Mouse (Mus musculus) right cerebral cortex, postnatal 10 days (tissue): Measurements from ENCODE around the gene Myo1c.

Experiments
- DNase-seq, 2 experiments: peaks; one replicate each; pipeline ENCODE4 v3.0.0; 2021; ENCODE audit warnings: low spot score in 2 of 2

Gene Myo1c

GRCm38 (mm10) chr11:75649155-75649561 lies 1.1 kb upstream of the Myo1c start:
- peak in 1 of 2 experiments; percentile 21 for DNase-seq

DNA sequence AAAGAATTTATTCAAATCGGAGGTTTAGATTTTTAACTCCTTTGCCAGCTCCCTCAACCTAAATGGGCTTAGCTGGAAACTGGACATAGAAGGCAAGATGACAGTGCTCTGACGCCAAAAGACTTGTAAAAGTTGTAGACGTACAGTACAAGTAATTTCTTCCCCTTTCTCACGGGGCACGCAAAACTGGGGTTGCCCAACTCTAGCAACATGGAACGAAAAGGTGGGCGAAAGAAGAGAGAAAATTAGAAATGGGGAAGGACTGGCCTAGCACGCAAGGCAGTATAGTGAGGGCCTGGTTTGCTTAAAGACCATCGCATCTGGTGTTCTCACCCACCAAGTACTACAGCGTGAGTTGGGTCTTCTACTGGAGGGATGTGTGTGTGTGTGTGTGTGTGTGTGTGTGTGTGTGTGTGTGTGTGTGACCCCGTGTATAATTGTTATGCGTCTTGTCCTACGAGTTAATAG lies 688 bp downstream of the Myo1c start:
- no peak for DNase-seq

DNA sequence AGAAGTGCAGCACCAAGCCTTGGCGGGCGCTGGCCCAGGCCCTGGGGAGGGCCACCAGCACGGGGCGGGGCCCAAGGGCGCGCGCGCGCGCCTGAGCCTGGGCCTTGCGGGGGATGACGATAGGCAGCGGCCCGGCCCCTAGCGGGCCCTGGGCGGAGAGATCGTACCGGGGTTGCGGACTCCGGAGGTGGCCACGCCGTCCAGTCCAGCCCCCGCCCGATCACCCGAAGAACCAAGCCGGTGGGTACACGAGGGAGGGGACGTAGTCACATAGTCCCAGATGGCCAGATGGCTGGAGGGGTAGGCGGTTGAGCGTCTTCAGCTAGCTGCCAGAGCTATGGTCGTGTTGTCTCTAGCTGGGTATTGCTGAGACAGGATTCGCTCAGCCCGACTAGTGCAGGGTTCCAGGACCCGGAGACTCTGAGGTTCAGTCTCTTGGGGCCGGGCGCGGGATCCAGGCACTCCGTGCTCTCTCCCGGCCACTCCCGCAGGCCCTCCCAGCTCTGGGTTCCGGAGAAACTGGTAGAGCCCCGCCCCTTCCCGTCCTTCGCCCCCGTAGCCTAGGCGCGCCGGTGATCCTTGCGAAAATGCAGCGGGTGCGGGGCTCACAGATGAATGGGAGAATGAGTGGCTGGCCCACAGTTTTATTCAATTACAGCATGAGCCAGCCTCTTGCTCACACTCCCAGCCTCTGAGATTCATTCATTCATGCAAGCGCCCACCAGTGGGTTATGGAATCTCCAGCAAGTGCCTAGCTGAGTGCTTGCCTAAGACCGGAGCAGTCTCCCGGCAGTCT lies 1.3 kb downstream of the Myo1c start:
- peak; percentile 83 to 86 for DNase-seq

- peak in 1 of 2 experiments; percentile 42 for DNase-seq
Observed at GRCm38 (mm10) chr11:75652222-75652941, 2.1 kb downstream of the Myo1c start.

DNA sequence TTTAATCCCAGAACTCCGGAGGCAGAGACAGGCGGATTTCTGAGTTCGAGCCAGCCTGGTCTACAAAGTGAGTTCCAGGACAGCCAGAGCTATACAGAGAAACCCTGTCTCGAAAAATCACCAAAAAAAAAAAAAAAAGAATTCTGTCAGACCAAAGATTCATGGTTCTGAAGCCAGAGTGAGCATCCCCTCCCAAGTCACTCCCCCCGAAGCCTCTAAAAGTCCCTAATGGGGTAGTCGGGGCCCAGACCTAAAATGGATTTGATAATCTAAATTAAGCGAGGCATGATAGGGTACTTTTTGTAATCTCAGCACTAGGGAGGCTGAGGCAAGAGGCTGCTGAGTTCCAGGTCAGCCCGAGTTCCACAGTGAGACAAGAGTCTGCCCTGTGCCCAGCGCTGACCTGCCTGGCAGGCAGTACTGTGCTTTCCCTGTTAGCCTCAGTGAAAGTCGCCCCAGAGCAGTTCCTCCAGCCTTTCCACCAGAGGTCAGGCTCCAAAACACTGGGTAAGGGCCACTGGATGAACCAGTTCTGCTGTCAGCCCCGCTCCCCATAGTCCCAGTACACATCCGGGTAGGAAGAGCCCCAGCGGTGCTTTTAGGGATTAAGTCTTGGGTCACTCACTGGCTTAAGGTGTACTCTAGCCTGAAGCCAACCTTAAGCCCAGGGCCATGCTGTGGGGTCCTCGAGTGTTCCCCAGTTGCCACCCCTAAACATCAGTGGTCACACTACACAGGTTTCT lies 2.8 kb downstream of the Myo1c start:
- DNase-seq, result no peak

DNA sequence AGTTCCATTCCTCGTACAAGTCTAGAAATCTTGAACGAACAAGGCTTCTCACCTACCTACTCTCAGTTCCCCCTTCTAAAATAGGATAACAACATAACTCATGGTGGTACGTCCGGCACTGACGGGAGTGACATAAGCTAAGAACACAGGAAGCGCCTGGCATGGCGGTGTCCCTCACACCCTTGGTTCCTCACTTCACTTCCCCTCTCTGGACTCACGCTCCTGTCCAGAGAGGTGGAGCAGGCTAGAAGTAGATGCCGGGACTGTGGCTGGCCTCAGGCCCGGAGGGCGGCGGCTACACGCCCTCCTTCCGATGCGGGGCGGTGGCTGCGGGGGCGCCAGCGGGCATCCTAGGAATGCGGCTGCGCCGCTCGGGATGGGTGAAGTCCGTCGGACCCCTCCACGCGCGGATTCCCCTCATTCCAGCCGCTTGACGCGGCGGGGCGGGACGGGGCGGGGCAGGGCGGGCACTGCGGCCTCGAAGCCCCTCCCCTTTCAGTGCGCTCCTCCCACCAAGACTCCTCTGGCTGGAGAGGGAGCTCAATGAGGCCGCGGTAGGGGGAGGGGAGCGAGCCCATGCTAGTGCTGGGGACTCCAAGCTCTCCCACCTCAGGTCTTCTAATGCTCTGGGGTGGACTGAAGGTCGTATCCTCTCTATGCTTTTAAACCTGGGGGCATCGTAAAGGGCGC lies 3.6 kb downstream of the Myo1c start:
- DNase-seq, result peak; percentile 72 to 73

DNA sequence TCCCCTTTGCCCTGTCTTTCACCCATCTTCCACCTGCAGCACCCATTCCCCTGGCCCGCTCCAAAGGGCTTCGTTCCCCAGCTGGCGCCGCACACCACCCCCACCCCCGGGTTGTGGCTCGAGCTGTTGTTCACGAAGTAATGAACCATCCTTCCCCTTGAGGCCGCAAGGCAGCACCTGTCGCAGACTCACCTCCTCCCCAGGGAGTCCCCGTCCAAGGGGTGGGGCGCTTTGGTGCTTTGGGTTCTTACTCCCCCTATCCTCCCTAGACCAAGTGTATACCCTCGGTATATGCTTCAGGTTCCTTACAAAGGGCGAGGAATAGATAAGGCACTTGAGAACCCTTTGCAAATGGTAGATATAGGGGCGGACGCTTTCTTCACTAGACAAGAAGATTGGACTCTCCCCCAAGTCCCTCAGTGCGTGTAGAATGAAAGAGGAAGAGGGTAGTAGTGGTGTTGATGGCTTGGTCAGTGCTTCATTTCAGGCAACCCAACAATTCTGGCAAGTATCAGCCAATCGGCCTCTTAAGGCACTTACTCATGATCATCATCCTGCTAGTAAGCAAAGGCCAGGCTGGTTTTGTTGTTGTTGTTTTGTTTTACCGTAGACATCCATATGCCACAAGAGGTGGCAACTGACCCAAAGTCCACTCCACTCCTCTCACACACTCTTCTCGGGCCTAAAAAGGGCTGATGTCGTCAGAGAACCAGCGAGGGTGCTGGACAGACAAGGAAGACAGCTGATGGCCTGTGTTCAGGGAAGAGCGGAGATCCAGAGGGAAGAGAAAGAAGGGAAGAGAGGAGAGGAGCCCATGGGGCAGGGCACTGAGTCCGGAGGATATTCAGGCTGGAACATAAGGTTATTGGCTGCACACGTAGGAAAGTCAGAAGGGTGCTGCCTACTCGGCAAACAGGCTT lies 4.4 kb downstream of the Myo1c start:
- no peak for DNase-seq

- peak; percentile 73 to 79 for DNase-seq
Observed at GRCm38 (mm10) chr11:75655621-75656545, 5.6 kb downstream of the Myo1c start.

GRCm38 (mm10) chr11:75656621-75657590 lies 6.6 kb downstream of the Myo1c start:
- DNase-seq, result peak in 1 of 2 experiments; percentile 25

GRCm38 (mm10) chr11:75657841-75658240 lies 7.5 kb downstream of the Myo1c start:
- DNase-seq, result no peak

DNA sequence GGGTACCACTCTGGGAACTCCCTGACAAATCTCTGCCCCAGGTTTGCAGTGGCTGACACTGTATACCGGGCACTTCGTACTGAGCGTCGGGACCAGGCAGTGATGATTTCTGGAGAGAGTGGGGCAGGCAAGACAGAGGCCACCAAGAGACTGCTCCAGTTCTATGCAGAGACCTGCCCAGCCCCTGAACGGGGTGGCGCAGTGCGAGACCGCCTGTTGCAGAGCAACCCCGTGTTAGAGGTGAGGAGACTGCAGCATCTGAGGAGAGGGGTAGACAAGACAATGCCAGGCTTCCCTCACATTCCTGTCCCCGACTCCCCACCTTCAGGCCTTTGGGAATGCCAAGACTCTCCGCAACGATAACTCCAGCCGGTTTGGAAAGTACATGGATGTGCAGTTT lies 8.0 kb downstream of the Myo1c start:
- no peak for DNase-seq

DNA sequence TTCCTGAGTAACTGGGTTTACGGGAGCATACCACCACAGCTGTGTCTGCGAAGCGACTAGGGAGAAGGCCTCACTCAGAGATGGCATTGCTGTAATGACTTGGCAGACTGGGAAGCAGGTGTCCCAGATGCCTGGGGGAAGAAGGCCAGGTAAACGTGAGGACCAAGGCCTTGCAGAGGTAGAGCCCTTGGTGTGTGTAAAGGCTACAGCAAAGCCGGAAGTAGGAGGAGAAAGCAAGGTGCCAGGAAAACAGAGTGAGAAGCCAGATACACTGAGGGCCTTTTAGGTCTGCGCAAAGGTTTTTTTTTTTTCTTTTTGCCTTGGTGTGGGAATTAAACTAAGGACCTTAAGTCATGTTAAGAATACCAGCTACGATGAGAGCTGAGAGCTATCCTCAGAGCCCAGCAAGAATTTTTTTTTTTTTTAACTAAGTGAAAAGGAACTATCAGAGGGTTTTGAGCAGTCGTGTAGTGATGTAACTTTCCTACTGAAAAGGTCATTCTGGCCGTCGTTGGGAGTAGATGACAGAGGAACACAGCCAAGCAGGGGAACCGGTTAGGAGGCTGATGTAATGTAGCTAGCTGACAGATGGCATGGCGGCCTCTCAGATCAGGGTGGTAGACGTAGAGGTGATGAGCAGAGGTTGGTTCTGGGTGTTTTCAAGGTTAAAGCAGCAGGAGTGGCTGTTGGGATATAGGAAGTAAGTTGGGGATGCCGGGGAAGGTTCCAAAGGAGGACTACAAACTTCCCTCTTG lies 8.9 kb downstream of the Myo1c start:
- no peak for DNase-seq

GRCm38 (mm10) chr11:75660081-75660590 lies 9.8 kb downstream of the Myo1c start:
- DNase-seq, result peak in 1 of 2 experiments; percentile 22

DNA sequence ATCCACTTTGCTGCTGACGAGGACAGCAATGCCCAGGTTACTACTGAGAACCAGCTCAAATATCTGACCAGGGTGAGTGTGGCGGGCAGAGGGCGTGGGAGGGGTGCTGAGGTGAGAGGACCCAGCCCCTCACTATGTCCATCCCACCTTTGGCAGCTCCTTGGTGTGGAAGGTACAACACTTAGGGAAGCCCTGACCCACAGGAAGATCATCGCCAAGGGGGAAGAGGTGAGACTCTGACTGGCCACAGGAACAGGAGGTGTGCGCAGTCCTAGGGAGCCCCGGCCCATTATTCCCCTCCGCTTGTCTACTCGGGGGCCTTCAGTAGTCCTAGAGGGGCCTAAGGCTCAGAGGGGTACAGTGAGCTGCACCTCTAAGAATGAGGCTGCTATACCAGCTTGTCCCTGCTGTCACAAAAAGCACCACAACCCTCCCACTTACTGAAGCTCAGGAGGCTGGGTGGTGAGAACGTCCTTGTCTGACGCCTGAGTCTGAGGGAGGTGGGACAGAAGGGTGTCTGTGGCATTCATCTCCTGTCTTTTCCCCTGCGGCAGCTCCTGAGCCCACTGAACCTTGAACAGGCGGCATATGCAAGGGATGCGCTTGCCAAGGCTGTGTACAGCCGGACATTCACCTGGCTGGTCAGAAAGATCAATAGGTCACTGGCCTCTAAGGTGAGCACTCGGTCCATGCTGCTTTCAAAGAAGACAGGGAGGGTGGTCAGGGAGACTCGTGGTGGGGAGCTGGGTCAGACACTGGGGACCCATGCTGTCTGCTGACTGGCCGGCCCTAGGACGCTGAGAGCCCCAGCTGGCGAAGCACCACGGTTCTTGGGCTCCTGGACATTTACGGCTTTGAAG lies 10.9 kb downstream of the Myo1c start:
- no peak for DNase-seq

- no peak for DNase-seq
Observed at GRCm38 (mm10) chr11:75662131-75662530, 11.8 kb downstream of the Myo1c start.

- DNase-seq, result no peak
Observed at GRCm38 (mm10) chr11:75666296-75666695, 16.0 kb downstream of the Myo1c start.
